Mouse (Mus musculus) intestine, embryonic 14.5 days (tissue): ENCODE measurements at regions not wholly inside any gene's neighbourhood (a gene's known extent, or its start where the extent isn't known, plus 50 kb on each side); places are given as distances from the start of the nearest gene placed in this dataset.
A peak's percentile ranks its signal among the peaks of the same experiment; 100 is the strongest.

ENCODE experiments used
- ATAC-seq: fragments of 200-750 bp; cut with Nextera tagmentation; replicated peaks from 2 replicates; pipeline ENCODE4 v1.8.0; 2017; ENCODE audit warnings: low read depth, moderate number of reproducible peaks, moderate TSS enrichment, moderate library complexity; ENCODE audit not compliant: low FRiP score, low TSS enrichment
- DNase-seq: peaks from one replicate; pipeline ENCODE4 v3.0.0-alpha.2; 2018; ENCODE audit warnings: low spot score
- H3K27ac ChIP-seq: fragments of 300-500 bp; sonication (generic); 2 replicates; pipeline ENCODE4 v1.5.1; 2014; ENCODE audit warnings: low read depth, mild to moderate bottlenecking, control low read depth
- H3K27me3 ChIP-seq: fragments of 300-500 bp; sonication (generic); replicated peaks from 2 replicates; pipeline ENCODE4 v1.6.1; 2014; ENCODE audit warnings: low read length, control low read depth; ENCODE audit not compliant: control insufficient read depth, insufficient read depth
- H3K36me3 ChIP-seq: fragments of 300-500 bp; sonication (generic); 2 replicates; pipeline ENCODE4 v1.6.1; 2014; ENCODE audit warnings: low read length, control low read depth; ENCODE audit not compliant: control insufficient read depth, insufficient read depth
- H3K4me1 ChIP-seq: fragments of 300-500 bp; sonication (generic); replicated peaks from 2 replicates; pipeline ENCODE4 v1.6.1; 2014; ENCODE audit warnings: low read length, control low read depth, mixed read lengths; ENCODE audit not compliant: control insufficient read depth, insufficient read depth
- H3K4me2 ChIP-seq: fragments of 300-500 bp; sonication (generic); 2 replicates; pipeline ENCODE4 v1.6.1; 2014; ENCODE audit warnings: low read length
- H3K4me3 ChIP-seq: fragments of 300-500 bp; sonication (generic); 2 replicates; pipeline ENCODE4 v1.5.1; 2014; ENCODE audit warnings: low read depth, low read length, control low read depth, mixed read lengths
- H3K9ac ChIP-seq: fragments of 300-500 bp; sonication (generic); 2 replicates; pipeline ENCODE4 v1.6.1; 2014; ENCODE audit warnings: mild to moderate bottlenecking, low read length
- H3K9me3 ChIP-seq: fragments of 300-500 bp; sonication (generic); 2 replicates; pipeline ENCODE4 v1.6.1; 2016; ENCODE audit warnings: low read length, control low read depth; ENCODE audit not compliant: control insufficient read depth
- WGBS: fragments of 180-500 bp; shearing (Covaris S2); extraction: QIAGEN DNeasy Blood & Tissue Kit; methylation state at CpG from one replicate; pipeline ENCODE4 v1.1.7; 2014; 5-methylcytosine and 5-hydroxymethylcytosine counted together

GRCm38 (mm10) chr13:97430885-97431284 lies 190.0 kb downstream of the Enc1 start:
- DNase-seq (no peak), ATAC-seq (no peak)
- Histone ChIP-seq H3K4me3 (no peak overlapping the region), H3K4me2 (no peak overlapping the region), H3K4me1 (peaks cover 15% of the 10 kb centered on the region), H3K9ac (no peak overlapping the region), H3K27me3 (no peaks in the 10 kb centered on the region), H3K27ac (no peak overlapping the region), H3K9me3 (no peaks in the 10 kb centered on the region), H3K36me3 (no peaks in the 10 kb centered on the region)
- WGBS: 65% methylated on average over 2 of the region's 2 CpGs

GRCm38 (mm10) chr13:97428163-97428562 lies 187.3 kb downstream of the Enc1 start:
- Histone ChIP-seq H3K4me2 (no peak overlapping the region), H3K9me3 (no peaks in the 10 kb centered on the region), H3K36me3 (no peaks in the 10 kb centered on the region), H3K9ac (no peak overlapping the region), H3K27ac (no peak overlapping the region), H3K27me3 (no peaks in the 10 kb centered on the region), H3K4me1 (0 out of 2 replicates have a peak, but pooled peaks cover 5% of the 10 kb centered on the region), H3K4me3 (no peak overlapping the region)
- ATAC-seq (no peak), DNase-seq (no peak)
- WGBS: 73% methylated on average over 6 of the region's 6 CpGs

GRCm38 (mm10) chr13:97427537-97427936 lies 186.6 kb downstream of the Enc1 start:
- Histone ChIP-seq H3K36me3 (no peaks in the 10 kb centered on the region), H3K27ac (no peak overlapping the region), H3K27me3 (no peaks in the 10 kb centered on the region), H3K9me3 (no peaks in the 10 kb centered on the region), H3K4me3 (no peak overlapping the region), H3K9ac (no peak overlapping the region), H3K4me2 (no peak overlapping the region), H3K4me1 (0 out of 2 replicates have a peak, but pooled peaks cover 5% of the 10 kb centered on the region)
- DNase-seq: no peak
- ATAC-seq: no peak
- WGBS: 55% methylated on average over 4 of the region's 4 CpGs

- 0 out of 2 replicates have a peak, but pooled peaks cover 5% of the 10 kb centered on the region for H3K4me1 ChIP-seq
- H3K4me3 ChIP-seq: no peak overlapping the region
- no peaks in the 10 kb centered on the region for H3K27me3 ChIP-seq
- ATAC-seq: no peak
- no peak overlapping the region for H3K27ac ChIP-seq
- no peak overlapping the region for H3K4me2 ChIP-seq
- 88% methylated on average over 9 of the region's 9 CpGs for WGBS
- no peaks in the 10 kb centered on the region for H3K9me3 ChIP-seq
- no peak overlapping the region for H3K9ac ChIP-seq
- no peak for DNase-seq
- H3K36me3 ChIP-seq: no peaks in the 10 kb centered on the region
These were observed 184.8 kb downstream of the Enc1 start for GRCm38 (mm10) chr13:97425731-97426130.

GRCm38 (mm10) chr13:97423911-97424310 lies 183.0 kb downstream of the Enc1 start:
- Histone ChIP-seq H3K4me1 (0 out of 2 replicates have a peak, but pooled peaks cover 5% of the 10 kb centered on the region), H3K9me3 (no peaks in the 10 kb centered on the region), H3K36me3 (no peaks in the 10 kb centered on the region), H3K9ac (no peak overlapping the region), H3K27me3 (no peaks in the 10 kb centered on the region), H3K27ac (no peak overlapping the region), H3K4me3 (no peak overlapping the region), H3K4me2 (no peak overlapping the region)
- WGBS: 48% methylated on average over 6 of the region's 6 CpGs
- no peak for DNase-seq
- ATAC-seq: no peak

- H3K27ac ChIP-seq: no peak overlapping the region
- 62% methylated on average over 5 of the region's 5 CpGs for WGBS
- no peaks in the 10 kb centered on the region for H3K36me3 ChIP-seq
These were observed 182.5 kb downstream of the Enc1 start for GRCm38 (mm10) chr13:97423298-97423817.

GRCm38 (mm10) chr13:97422897-97423296 lies 182.0 kb downstream of the Enc1 start:
- no peak for DNase-seq
- Histone ChIP-seq H3K27ac (no peak overlapping the region), H3K9ac (no peak overlapping the region), H3K36me3 (no peaks in the 10 kb centered on the region), H3K4me3 (no peak overlapping the region), H3K4me1 (0 out of 2 replicates have a peak, but pooled peaks cover 5% of the 10 kb centered on the region), H3K27me3 (no peaks in the 10 kb centered on the region), H3K4me2 (no peak overlapping the region), H3K9me3 (no peaks in the 10 kb centered on the region)
- no peak for ATAC-seq
- WGBS: 79% methylated on average over 7 of the region's 7 CpGs

More at GRCm38 (mm10) chr13:97423298-97423817, 182.5 kb downstream of the Enc1 start:
- DNase-seq (peak; percentile 25), ATAC-seq (no peak)
- Histone ChIP-seq H3K4me3 (no peak overlapping the region), H3K27me3 (no peaks in the 10 kb centered on the region), H3K4me1 (0 out of 2 replicates have a peak, but pooled peaks cover 5% of the 10 kb centered on the region), H3K9ac (no peak overlapping the region), H3K9me3 (no peaks in the 10 kb centered on the region), H3K4me2 (no peak overlapping the region)

GRCm38 (mm10) chr13:97421831-97422230 lies 180.9 kb downstream of the Enc1 start:
- DNase-seq (no peak), ATAC-seq (no peak)
- H3K4me2 ChIP-seq: no peak overlapping the region
- H3K4me3 ChIP-seq: no peak overlapping the region
- WGBS: 86% methylated on average over 3 of the region's 3 CpGs
- H3K27me3 ChIP-seq: no peaks in the 10 kb centered on the region
- no peak overlapping the region for H3K9ac ChIP-seq
- no peaks in the 10 kb centered on the region for H3K36me3 ChIP-seq
- no peaks in the 10 kb centered on the region for H3K9me3 ChIP-seq
- 0 out of 2 replicates have a peak, but pooled peaks cover 5% of the 10 kb centered on the region for H3K4me1 ChIP-seq
- no peak overlapping the region for H3K27ac ChIP-seq

- WGBS: 81% methylated on average over 3 of the region's 3 CpGs
- no peaks in the 10 kb centered on the region for H3K36me3 ChIP-seq
- H3K4me2 ChIP-seq: no peak overlapping the region
- no peak overlapping the region for H3K9ac ChIP-seq
- DNase-seq (no peak), ATAC-seq (no peak)
- 0 out of 2 replicates have a peak, but pooled peaks cover 5% of the 10 kb centered on the region for H3K4me1 ChIP-seq
- no peaks in the 10 kb centered on the region for H3K27me3 ChIP-seq
- H3K4me3 ChIP-seq: no peak overlapping the region
- H3K9me3 ChIP-seq: no peaks in the 10 kb centered on the region
- H3K27ac ChIP-seq: no peak overlapping the region
These were observed 179.9 kb downstream of the Enc1 start for GRCm38 (mm10) chr13:97420773-97421172.
